Comparison of ENCODE assay signal across 9 mouse cellular contexts in the genomic region with DNA sequence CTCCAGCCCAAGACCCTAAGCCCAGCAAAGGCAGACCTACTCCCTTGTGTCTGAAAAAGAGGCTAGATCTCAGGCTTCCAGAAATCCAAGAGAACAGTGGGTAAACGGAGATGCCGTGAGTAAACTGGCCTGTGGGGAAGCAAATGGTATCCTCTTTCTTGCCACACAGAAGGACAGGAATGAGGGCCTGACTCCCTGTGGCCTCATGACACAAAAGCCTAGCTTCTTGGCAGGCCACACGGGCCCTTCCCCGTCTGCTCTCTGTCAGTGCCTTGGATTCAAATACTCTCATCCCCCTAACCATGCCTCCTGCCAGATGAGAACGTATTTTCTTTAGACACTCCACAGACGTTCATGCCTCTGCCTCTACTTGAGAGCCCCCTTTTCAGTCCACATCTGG.
DNase-seq lines count a peak whose midpoint lies in the region; ATAC-seq and TF ChIP-seq lines count a peak whose summit lies in the region.
"Had no signal": no experiment of that assay in that cellular context is flagged by ENCODE, and none has a peak within 500 bp of the region (broad histone marks: within the 10 kb centered on the region; RNA-seq: fewer than 3 reads in every experiment).

No protein-coding gene starts in this region.

- TF ChIP-seq CTCF in intestine, postnatal 0 days (IDR thresholded peaks at IDR 0.05; ENCODE audit: low read depth): no peak

- no peak overlapping the region for H3K4me3 ChIP-seq in intestine, embryonic 14.5 days (ENCODE audit: low read depth, low read length)
- no peak overlapping the region for H3K4me3 ChIP-seq in intestine, postnatal 0 days (ENCODE audit: low read depth, low read length)
- no peak overlapping the region for H3K4me3 ChIP-seq in limb, embryonic 10.5 days

- peaks cover 38% of the 10 kb centered on the region for H3K4me1 ChIP-seq in intestine, embryonic 14.5 days (replicated peaks; ENCODE audit: control insufficient read depth, insufficient read depth, low read length)
- no peaks in the 10 kb centered on the region for H3K4me1 ChIP-seq in intestine, postnatal 0 days (replicated peaks; ENCODE audit: control insufficient read depth, insufficient read depth, low read length)
- peaks cover 45% of the 10 kb centered on the region for H3K4me1 ChIP-seq in limb, embryonic 10.5 days

- WGBS in intestine, embryonic 14.5 days: 32% methylated on average over 6 of the region's 6 CpGs
- WGBS in intestine, postnatal 0 days: 48% methylated on average over 6 of the region's 6 CpGs
- 34% methylated on average over 6 of the region's 6 CpGs for WGBS in limb, embryonic 10.5 days

- 0 out of 2 replicates have a peak, but pooled peaks have one; percentile 32 for ATAC-seq in intestine, embryonic 14.5 days (replicated peaks; ENCODE audit: low FRiP score, low TSS enrichment, low read depth)
- no peak for ATAC-seq in intestine, postnatal 0 days

- peak overlapping the region; percentile 85 for H3K27ac ChIP-seq in intestine, embryonic 14.5 days (ENCODE audit: low read depth)
- H3K27ac ChIP-seq in intestine, postnatal 0 days (ENCODE audit: low read depth, low read length): no peak overlapping the region
- peak overlapping the region; percentile 90 for H3K27ac ChIP-seq in limb, embryonic 10.5 days

- no peak overlapping the region for H3K4me2 ChIP-seq in intestine, embryonic 14.5 days (ENCODE audit: low read length)
- no peak overlapping the region for H3K4me2 ChIP-seq in intestine, postnatal 0 days (replicated peaks; ENCODE audit: low read depth)

- DNase-seq in intestine, embryonic 14.5 days (ENCODE audit: low spot score): peak; percentile 63
- peak; percentile 69 for DNase-seq in brain, adult 2 months (ENCODE audit: low read depth, low spot score)
- peak; percentile 35 to 40 for DNase-seq in cerebellum, postnatal 36 days
- DNase-seq in limb, embryonic 10.5 days (ENCODE audit: low spot score): peak; percentile 50
- no peak for DNase-seq in c-Kit-positive CD71-positive TER-119-positive erythroid progenitor cells, embryonic 14.5 days (ENCODE audit: low spot score)
- no peak for DNase-seq in spleen, postnatal 10 days (ENCODE audit: low spot score in 2 of 2)
- DNase-seq in spleen, adult 18-20 months: no peak
- DNase-seq: midbrain, embryonic 14.5 days had no signal

- H3K27me3 ChIP-seq in intestine, embryonic 14.5 days (replicated peaks; ENCODE audit: control insufficient read depth, insufficient read depth, low read length): 0 out of 2 replicates have a peak, but pooled peaks cover 3% of the 10 kb centered on the region
- no peaks in the 10 kb centered on the region for H3K27me3 ChIP-seq in intestine, postnatal 0 days (replicated peaks; ENCODE audit: control insufficient read depth, insufficient read depth, low read length)
- no peaks in the 10 kb centered on the region for H3K27me3 ChIP-seq in limb, embryonic 10.5 days (ENCODE audit: low read depth, poor library complexity, severe bottlenecking)

- no peak overlapping the region for H3K9ac ChIP-seq in intestine, embryonic 14.5 days (ENCODE audit: low read length)
- no peak overlapping the region for H3K9ac ChIP-seq in intestine, postnatal 0 days (ENCODE audit: low read depth, low read length)

- H3K36me3 ChIP-seq in intestine, embryonic 14.5 days (ENCODE audit: control insufficient read depth, insufficient read depth, low read length): no peaks in the 10 kb centered on the region
- no peaks in the 10 kb centered on the region for H3K36me3 ChIP-seq in intestine, postnatal 0 days (ENCODE audit: control insufficient read depth, insufficient read depth)
- no peaks in the 10 kb centered on the region for H3K36me3 ChIP-seq in limb, embryonic 10.5 days

- H3K9me3 ChIP-seq in intestine, embryonic 14.5 days (ENCODE audit: control insufficient read depth, low read length): no peaks in the 10 kb centered on the region
- H3K9me3 ChIP-seq in intestine, postnatal 0 days (ENCODE audit: control insufficient read depth): no peaks in the 10 kb centered on the region
- H3K9me3 ChIP-seq in limb, embryonic 10.5 days (replicated peaks): no peaks in the 10 kb centered on the region

Comparison
In these comparisons a context has a peak if more than half of its experiments do, and no peak if none do; other contexts are left out.
1. DNase-seq: peak in intestine, embryonic 14.5 days (single experiment), brain, adult 2 months (single experiment), cerebellum, postnatal 36 days (2 of 2) and limb, embryonic 10.5 days (single experiment); none in c-Kit-positive CD71-positive TER-119-positive erythroid progenitor cells, embryonic 14.5 days (single experiment), spleen, postnatal 10 days (0 of 2) and spleen, adult 18-20 months (0 of 2).